Mouse (Mus musculus): ENCODE data around the gene Rgs1.

The Rgs1 gene

GRCm38 (mm10) chr1:144197684-144198083, 51.4 kb downstream of the Rgs1 start:
- CTCF ChIA-PET = no interaction called here

Data from spleen, embryonic (tissue).